ENCODE assay signal across 20 mouse cellular contexts in the genomic region with DNA sequence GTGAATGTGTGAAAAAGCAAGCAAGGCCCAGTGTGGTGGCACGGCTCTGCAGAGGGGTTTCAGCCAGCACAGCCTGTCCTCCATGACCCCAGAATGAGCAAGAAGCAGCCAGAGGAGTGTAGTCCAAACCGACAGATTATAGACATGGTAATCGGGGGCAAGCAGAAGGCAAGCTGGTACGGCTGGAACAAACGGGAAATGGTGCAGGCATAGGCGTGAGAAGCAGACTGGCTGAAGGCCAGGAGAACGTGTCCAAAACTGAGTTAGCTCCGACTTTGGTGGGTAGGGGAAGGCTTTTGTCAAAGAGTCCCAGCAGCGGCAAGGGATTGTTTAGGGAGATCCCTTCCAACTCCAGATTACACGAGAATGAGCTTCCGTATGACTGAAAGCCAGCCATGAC. TPM values are rescaled to one million over a fixed set of nuclear protein-coding genes. Genes with fewer than 3 reads are reported as not detected.
DNase-seq lines count a peak whose midpoint lies in the region; ATAC-seq and TF ChIP-seq lines count a peak whose summit lies in the region.
"Had no signal": no experiment of that assay in that cellular context is flagged by ENCODE, and none has a peak within 500 bp of the region (broad histone marks: within the 10 kb centered on the region; RNA-seq: fewer than 3 reads in every experiment).

No protein-coding gene starts in this region.

- H3K4me2 ChIP-seq in forebrain, postnatal 0 days (ENCODE audit: low read depth) = no peak overlapping the region
- H3K4me2 ChIP-seq in forebrain, embryonic 11.5 days (ENCODE audit: low read depth, low read length, severe bottlenecking) = no peak overlapping the region
- H3K4me2 ChIP-seq in midbrain, postnatal 0 days (ENCODE audit: low read depth, low read length, poor library complexity, severe bottlenecking) = no peak overlapping the region
- H3K4me2 ChIP-seq in midbrain, embryonic 15.5 days = no peak overlapping the region
- H3K4me2 ChIP-seq: liver, embryonic 12.5 days; midbrain, embryonic 12.5 days; neural tube, embryonic 13.5 days had no signal

- intact Hi-C loops in left cerebral cortex, postnatal 4 days (cut with DNase I) = no loop called here
- intact Hi-C loops in left cerebral cortex, postnatal 10 days (cut with DNase I) = no loop called here

- ATAC-seq in forebrain, postnatal 0 days = peak; percentile 53; the same call in 1 of the 2 replicates
- ATAC-seq in forebrain, embryonic 11.5 days (replicated peaks; ENCODE audit: low FRiP score) = no peak
- no peak for ATAC-seq in midbrain, postnatal 0 days (ENCODE audit: low FRiP score)
- ATAC-seq in midbrain, embryonic 15.5 days (replicated peaks) = no peak
- peak; percentile 24; the same call in 1 of the 2 replicates for ATAC-seq in megakaryocyte-erythroid progenitor cell, adult 5-6 weeks (replicated peaks; ENCODE audit: low FRiP score, low TSS enrichment, poor library complexity, severe bottlenecking)
- ATAC-seq: intestine, postnatal 0 days; liver, embryonic 12.5 days had no signal

- no peaks in the 10 kb centered on the region for H3K9me3 ChIP-seq in forebrain, postnatal 0 days (ENCODE audit: low read length)
- H3K9me3 ChIP-seq in forebrain, embryonic 11.5 days (ENCODE audit: control insufficient read depth, low read length) = no peaks in the 10 kb centered on the region
- no peaks in the 10 kb centered on the region for H3K9me3 ChIP-seq in midbrain, postnatal 0 days (ENCODE audit: low read length)
- H3K9me3 ChIP-seq in midbrain, embryonic 15.5 days = no peaks in the 10 kb centered on the region
- H3K9me3 ChIP-seq: embryonic facial prominence, embryonic 10.5 days; liver, embryonic 12.5 days; midbrain, embryonic 12.5 days; neural tube, embryonic 13.5 days had no signal

- H3K27me3 ChIP-seq in forebrain, postnatal 0 days (ENCODE audit: insufficient read depth, low read length) = no peaks in the 10 kb centered on the region
- H3K27me3 ChIP-seq in forebrain, embryonic 11.5 days (ENCODE audit: control insufficient read depth, insufficient read depth, low read length) = no peaks in the 10 kb centered on the region
- no peaks in the 10 kb centered on the region for H3K27me3 ChIP-seq in midbrain, postnatal 0 days (ENCODE audit: insufficient read depth, low read length)
- no peaks in the 10 kb centered on the region for H3K27me3 ChIP-seq in midbrain, embryonic 15.5 days (replicated peaks)
- H3K27me3 ChIP-seq: liver, embryonic 12.5 days; midbrain, embryonic 12.5 days; neural tube, embryonic 13.5 days had no signal

- 40% methylated on average over 11 of the region's 11 CpGs for WGBS in forebrain, postnatal 0 days
- 93% methylated on average over 11 of the region's 11 CpGs for WGBS in forebrain, embryonic 11.5 days
- 76% methylated on average over 11 of the region's 11 CpGs for WGBS in midbrain, postnatal 0 days
- 76% methylated on average over 11 of the region's 11 CpGs for WGBS in midbrain, embryonic 15.5 days

- no peak overlapping the region for H3K4me3 ChIP-seq in forebrain, postnatal 0 days (ENCODE audit: low read depth, low read length)
- no peak overlapping the region for H3K4me3 ChIP-seq in forebrain, embryonic 11.5 days (ENCODE audit: low read depth, low read length)
- no peak overlapping the region for H3K4me3 ChIP-seq in midbrain, postnatal 0 days (ENCODE audit: low read depth, low read length)
- H3K4me3 ChIP-seq in midbrain, embryonic 15.5 days = no peak overlapping the region
- H3K4me3 ChIP-seq: embryonic facial prominence, embryonic 10.5 days; heart, adult 2 months; liver, embryonic 12.5 days; midbrain, embryonic 12.5 days; myocyte; neural tube, embryonic 13.5 days had no signal

- H3K27ac ChIP-seq in forebrain, postnatal 0 days (ENCODE audit: low read depth, low read length) = no peak overlapping the region
- no peak overlapping the region for H3K27ac ChIP-seq in forebrain, embryonic 11.5 days (ENCODE audit: low read depth, low read length)
- no peak overlapping the region for H3K27ac ChIP-seq in midbrain, postnatal 0 days (ENCODE audit: low read depth, low read length)
- H3K27ac ChIP-seq in midbrain, embryonic 15.5 days = no peak overlapping the region
- H3K27ac ChIP-seq: embryonic facial prominence, embryonic 10.5 days; heart, adult 2 months; liver, embryonic 12.5 days; midbrain, embryonic 12.5 days; neural tube, embryonic 13.5 days had no signal

- peak; percentile 51 for DNase-seq in forebrain, postnatal 0 days
- no peak for DNase-seq in forebrain, embryonic 11.5 days (ENCODE audit: low spot score)
- peak; percentile 65 for DNase-seq in left cerebral cortex, postnatal 4 days
- no peak for DNase-seq in left cerebral cortex, postnatal 10 days (ENCODE audit: extremely low spot score in 1 of 2, low spot score in 2 of 2)
- peak; percentile 61 for DNase-seq in midbrain, postnatal 0 days (ENCODE audit: low spot score)
- DNase-seq in B cell, adult 2 months = no peak
- DNase-seq: cerebellum, adult 8-10 months; gastrocnemius, postnatal 25 days; heart, adult 2 months; kidney, postnatal 25 days; retina, postnatal 1 day; thymus, postnatal 14 days had no signal

- H3K4me1 ChIP-seq in forebrain, postnatal 0 days (ENCODE audit: insufficient read depth) = peaks cover 6% of the 10 kb centered on the region
- H3K4me1 ChIP-seq in forebrain, embryonic 11.5 days (replicated peaks; ENCODE audit: control insufficient read depth, insufficient read depth, low read length) = no peaks in the 10 kb centered on the region
- no peaks in the 10 kb centered on the region for H3K4me1 ChIP-seq in midbrain, postnatal 0 days (ENCODE audit: insufficient read depth, low read length)
- no peaks in the 10 kb centered on the region for H3K4me1 ChIP-seq in midbrain, embryonic 15.5 days
- H3K4me1 ChIP-seq: neural tube, embryonic 13.5 days had no signal

- H3K36me3 ChIP-seq in forebrain, postnatal 0 days (ENCODE audit: insufficient read depth) = no peaks in the 10 kb centered on the region
- no peaks in the 10 kb centered on the region for H3K36me3 ChIP-seq in forebrain, embryonic 11.5 days (ENCODE audit: control insufficient read depth, insufficient read depth, low read length)
- H3K36me3 ChIP-seq in midbrain, postnatal 0 days (ENCODE audit: insufficient read depth, low read length) = no peaks in the 10 kb centered on the region
- H3K36me3 ChIP-seq in midbrain, embryonic 15.5 days (replicated peaks) = no peaks in the 10 kb centered on the region
- H3K36me3 ChIP-seq: embryonic facial prominence, embryonic 10.5 days; liver, embryonic 12.5 days; midbrain, embryonic 12.5 days; neural tube, embryonic 13.5 days had no signal

- H3K9ac ChIP-seq in forebrain, postnatal 0 days = no peak overlapping the region
- no peak overlapping the region for H3K9ac ChIP-seq in forebrain, embryonic 11.5 days (ENCODE audit: low read length)
- no peak overlapping the region for H3K9ac ChIP-seq in midbrain, postnatal 0 days (replicated peaks; ENCODE audit: low read length, poor library complexity, severe bottlenecking)
- H3K9ac ChIP-seq in midbrain, embryonic 15.5 days = no peak overlapping the region
- H3K9ac ChIP-seq: liver, embryonic 12.5 days; midbrain, embryonic 12.5 days; neural tube, embryonic 13.5 days had no signal

- TF ChIP-seq CTCF in forebrain, postnatal 0 days (IDR thresholded peaks at IDR 0.05; ENCODE audit: low read depth) = no peak
- no peak for TF ChIP-seq CTCF in midbrain, postnatal 0 days (IDR thresholded peaks at IDR 0.05)

RNA-seq across cellular contexts. Expression of a gene that starts 44.1 kb away (rescaled TPM):
- total RNA-seq in forebrain, postnatal 0 days (2014; rRNA removed) = 5.2 and 11.2 TPM in 2 replicates
- polyA plus RNA-seq in forebrain, postnatal 0 days (2015; fragmentation: Nextera tagmentation; extraction: Ambion mirVana) = 4.9 and 6.7 TPM in 2 replicates
- polyA plus RNA-seq in forebrain, embryonic 11.5 days (2014; fragmentation: Nextera tagmentation; extraction: Ambion mirVana) = 16.8 and 17.7 TPM in 2 replicates
- total RNA-seq in left cerebral cortex, postnatal 4 days (2021) = 1 to 10 TPM; 7.1 to 8.9 TPM
- total RNA-seq in left cerebral cortex, postnatal 10 days (2021) = 10 to 100 TPM in 1 of 2 experiments, 1 to 10 TPM in 1; 9.5 to 10.7 TPM
- 6.5 and 13.1 TPM in 2 replicates for total RNA-seq in midbrain, postnatal 0 days (2014; rRNA removed)
- polyA plus RNA-seq in midbrain, postnatal 0 days (2015; fragmentation: Nextera tagmentation; extraction: Ambion mirVana) = 3.7 and 5.1 TPM in 2 replicates
- polyA plus RNA-seq in midbrain, embryonic 15.5 days (2015; fragmentation: Nextera tagmentation; extraction: Ambion mirVana) = 11.8 and 12.0 TPM in 2 replicates
- 22.5 and 31.0 TPM in 2 replicates for total RNA-seq in megakaryocyte-erythroid progenitor cell, adult 5-6 weeks (2014; fragmentation: Nextera tagmentation)
- total RNA-seq in megakaryocyte-erythroid progenitor cell, adult 5-6 weeks (2017) = 11.9 and 21.6 TPM in 2 replicates

Comparison
In these comparisons a context has a peak if more than half of its experiments do, and no peak if none do; other contexts are left out.
1. ATAC-seq: peak in forebrain, postnatal 0 days (single experiment) and megakaryocyte-erythroid progenitor cell, adult 5-6 weeks (single experiment); none in forebrain, embryonic 11.5 days (single experiment), midbrain, postnatal 0 days (single experiment) and midbrain, embryonic 15.5 days (single experiment).
2. DNase-seq: peak in forebrain, postnatal 0 days (single experiment), left cerebral cortex, postnatal 4 days (single experiment) and midbrain, postnatal 0 days (single experiment); none in forebrain, embryonic 11.5 days (single experiment), left cerebral cortex, postnatal 10 days (0 of 2) and B cell, adult 2 months (0 of 2).